Mouse (Mus musculus): Measurements from ENCODE around the gene Aprt.

- TF ChIP-seq EP300 (IDR thresholded peaks at IDR 0.05; ENCODE audit: low read depth) (no peak), CTCF (IDR thresholded peaks at IDR 0.05; ENCODE audit: low read depth) (no peak)
Observed at GRCm38 (mm10) chr8:122561199-122561598, 15.5 kb downstream of the Aprt start.
